Mouse (Mus musculus) kidney, adult 2 months (tissue): ENCODE results near the gene Rps21.

Experiments used
- CTCF ChIP-seq: fragments of 200-500 bp; conservative IDR thresholded peaks from 2 replicates; pipeline ENCODE4 v1.5.1; 2011; ENCODE audit warnings: low read depth, mild to moderate bottlenecking, control low read depth, low read length, moderate library complexity, mixed read lengths; ENCODE audit not compliant: insufficient read depth, insufficient read length
- POLR2A ChIP-seq: fragments of 200-500 bp; IDR thresholded peaks from one replicate; pipeline ENCODE4 v1.6.1; 2011; ENCODE audit warnings: low read depth, low read length, control low read depth

DNA sequence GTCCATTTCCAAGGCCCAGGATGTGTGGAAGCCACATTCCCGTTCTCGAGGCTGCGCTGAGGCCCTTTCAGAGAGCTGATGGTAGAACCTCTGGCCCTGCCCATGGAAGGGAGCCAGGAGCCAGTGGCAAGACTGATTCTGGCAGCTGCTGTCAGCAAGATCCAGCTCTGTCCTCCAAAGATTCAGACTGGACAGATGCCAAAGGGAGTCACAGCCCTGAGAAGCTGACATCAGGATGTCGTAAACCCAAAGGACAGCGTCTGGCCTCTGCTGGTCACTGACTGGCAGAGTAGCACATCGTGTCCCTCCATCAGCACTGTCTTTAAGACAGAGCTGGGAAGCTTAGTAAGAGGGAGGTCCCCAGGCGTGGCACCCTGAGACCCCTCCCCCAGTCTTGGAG is 28.6 kb upstream of the Rps21 start:
- peak; percentile 15; the same call in 1 of the 2 replicates for TF ChIP-seq CTCF
- TF ChIP-seq POLR2A = no peak
